Mouse (Mus musculus) cerebellum, adult 2 months (tissue): ENCODE data around the gene Clps.

ENCODE experiments used
- CTCF ChIP-seq: fragments of 200-500 bp; IDR thresholded peaks from 2 replicates; pipeline ENCODE4 v1.5.1; 2011; ENCODE audit warnings: low read depth, mild to moderate bottlenecking, control low read depth, low read length, moderate library complexity, borderline replicate concordance; ENCODE audit not compliant: insufficient read depth
- POLR2A ChIP-seq: fragments of 200-500 bp; IDR thresholded peaks from 2 replicates; pipeline ENCODE4 v1.6.1; 2011; ENCODE audit warnings: low read length, control low read depth, borderline replicate concordance; ENCODE audit not compliant: insufficient read depth

GRCm38 (mm10) chr17:28556635-28557396 lies 3.8 kb downstream of the Clps start:
- TF ChIP-seq CTCF = no peak
- TF ChIP-seq POLR2A = no peak
